Mouse (Mus musculus) liver, embryonic 14.5 days (tissue): ENCODE measurements around the gene Nrg3. TPM values are rescaled to one million over a fixed set of nuclear protein-coding genes. Genes with fewer than 3 reads are reported as not detected.

Experiments
- ATAC-seq: fragments of 200-750 bp; cut with Nextera tagmentation; 2 replicates; pipeline ENCODE4 v1.8.0; 2017; ENCODE audit warnings: moderate number of reproducible peaks, mild to moderate bottlenecking, moderate library complexity; ENCODE audit not compliant: insufficient read depth
- DNase-seq, 3 experiments: peaks; one replicate each; pipeline ENCODE4 v3.0.0-alpha.2; 2012 to 2013; ENCODE audit warnings: low read depth in 3 of 3, low spot score in 3 of 3
- H3K27ac ChIP-seq: fragments of 300-500 bp; sonication (generic); 2 replicates; pipeline ENCODE4 v1.5.1; 2014; ENCODE audit warnings: moderate library complexity, mild to moderate bottlenecking, control low read depth, inconsistent platforms
- H3K27me3 ChIP-seq: fragments of 300-500 bp; sonication (generic); 2 replicates; pipeline ENCODE4 v1.6.1; 2014; ENCODE audit warnings: mild to moderate bottlenecking, low read length, moderate library complexity; ENCODE audit not compliant: control insufficient read depth, insufficient read depth
- H3K36me3 ChIP-seq: fragments of 300-500 bp; sonication (generic); replicated peaks from 2 replicates; pipeline ENCODE4 v1.6.1; 2014; ENCODE audit warnings: low read depth; ENCODE audit not compliant: control insufficient read depth, insufficient read depth
- H3K4me1 ChIP-seq, 2 experiments: fragments of 200-500 bp in 1 of 2; fragments of 300-500 bp in 1 of 2; sonication (generic) in 1 of 2; replicated peaks; 2 replicates each; pipeline ENCODE4 v1.6.1; 2012 to 2014; ENCODE audit warnings: antibody characterized with exemption in 1 of 2, inconsistent platforms in 1 of 2, low read length in 1 of 2; ENCODE audit not compliant: control insufficient read depth in 2 of 2, insufficient read depth in 2 of 2
- H3K4me2 ChIP-seq: fragments of 300-500 bp; sonication (generic); 2 replicates; pipeline ENCODE4 v1.6.1; 2014; ENCODE audit warnings: low read depth, mild to moderate bottlenecking, control low read depth, moderate library complexity
- H3K4me3 ChIP-seq, 2 experiments: fragments of 200-500 bp in 1 of 2; fragments of 300-500 bp in 1 of 2; sonication (generic) in 1 of 2; 2 replicates each; pipeline ENCODE4 v1.5.1; 2012 to 2014; ENCODE audit warnings: low read depth in 2 of 2, low read length in 2 of 2, mild to moderate bottlenecking in 2 of 2, control low read depth in 1 of 2, inconsistent platforms in 1 of 2, moderate library complexity in 1 of 2; ENCODE audit not compliant: insufficient read depth in 1 of 2
- H3K9ac ChIP-seq: fragments of 300-500 bp; sonication (generic); replicated peaks from 2 replicates; pipeline ENCODE4 v1.6.1; 2014; ENCODE audit warnings: mild to moderate bottlenecking, control low read depth, moderate library complexity
- H3K9me3 ChIP-seq: fragments of 300-500 bp; sonication (generic); 2 replicates; pipeline ENCODE4 v1.6.1; 2016; ENCODE audit warnings: low read length, mixed read lengths; ENCODE audit not compliant: control insufficient read depth
- CTCF ChIP-seq: IDR thresholded peaks from 2 replicates; pipeline ENCODE4 v1.5.1; 2016; ENCODE audit warnings: antibody characterized with exemption, low read depth, control low read depth
- EP300 ChIP-seq: IDR thresholded peaks from 2 replicates; pipeline ENCODE4 v1.6.1; 2016; ENCODE audit warnings: antibody characterized with exemption, low read depth
- WGBS: fragments of 180-500 bp; shearing (Covaris S2); extraction: QIAGEN DNeasy Blood & Tissue Kit; methylation state at CpG from one replicate; pipeline ENCODE4 v1.1.7; 2014; ENCODE audit not compliant: insufficient replicate concordance; 5-methylcytosine and 5-hydroxymethylcytosine counted together
- polyA plus RNA-seq, 2 experiments: library from polyadenylated mRNA; depleted of rRNA in 1 of 2; stranded (reverse) in 1 of 2; unstranded in 1 of 2; fragments of >200 nt; fragmentation: Nextera tagmentation in 1 of 2; extraction: Ambion mirVana in 1 of 2; gene quantifications; 2 replicates each; pipeline versions ENCODE4 v1.2.1 to v1.2.3; 2012 to 2014

Gene Nrg3
- polyA plus RNA-seq, 2 experiments: not detected

- H3K27ac ChIP-seq: no peak overlapping the region
- no peak for TF ChIP-seq CTCF
- no peak for TF ChIP-seq EP300
- H3K36me3 ChIP-seq: no peaks in the 10 kb centered on the region
- no peak overlapping the region for H3K4me2 ChIP-seq
- H3K4me3 ChIP-seq: no peak overlapping the region
- ATAC-seq (no peak), DNase-seq (no peak)
- no peaks in the 10 kb centered on the region for H3K4me1 ChIP-seq
- H3K9ac ChIP-seq: no peak overlapping the region
- 31% methylated on average over 4 of the region's 4 CpGs for WGBS
- H3K27me3 ChIP-seq: no peaks in the 10 kb centered on the region
- no peaks in the 10 kb centered on the region for H3K9me3 ChIP-seq
These were observed 769.0 kb downstream of the Nrg3 start for GRCm38 (mm10) chr14:38703894-38704293.

- 57% methylated on average over 9 of the region's 9 CpGs for WGBS
- Histone ChIP-seq H3K4me2 (no peak overlapping the region), H3K27me3 (no peaks in the 10 kb centered on the region), H3K4me3 (no peak overlapping the region), H3K36me3 (no peaks in the 10 kb centered on the region), H3K4me1 (no peaks in the 10 kb centered on the region), H3K27ac (no peak overlapping the region), H3K9ac (no peak overlapping the region), H3K9me3 (no peaks in the 10 kb centered on the region)
- DNase-seq (no peak), ATAC-seq (no peak)
- TF ChIP-seq EP300 (no peak), CTCF (no peak)
These were observed 770.1 kb downstream of the Nrg3 start for GRCm38 (mm10) chr14:38702596-38703393.

- H3K36me3 ChIP-seq: no peaks in the 10 kb centered on the region
- no peaks in the 10 kb centered on the region for H3K27me3 ChIP-seq
- 27% methylated on average over 1 of the region's 1 CpGs for WGBS
- TF ChIP-seq EP300 (no peak), CTCF (no peak)
- H3K9ac ChIP-seq: no peak overlapping the region
- no peak overlapping the region for H3K4me3 ChIP-seq
- H3K4me1 ChIP-seq: no peaks in the 10 kb centered on the region
- DNase-seq (no peak), ATAC-seq (no peak)
- no peak overlapping the region for H3K27ac ChIP-seq
- H3K4me2 ChIP-seq: no peak overlapping the region
- no peaks in the 10 kb centered on the region for H3K9me3 ChIP-seq
These were observed 771.5 kb downstream of the Nrg3 start for GRCm38 (mm10) chr14:38701413-38701812.

DNA sequence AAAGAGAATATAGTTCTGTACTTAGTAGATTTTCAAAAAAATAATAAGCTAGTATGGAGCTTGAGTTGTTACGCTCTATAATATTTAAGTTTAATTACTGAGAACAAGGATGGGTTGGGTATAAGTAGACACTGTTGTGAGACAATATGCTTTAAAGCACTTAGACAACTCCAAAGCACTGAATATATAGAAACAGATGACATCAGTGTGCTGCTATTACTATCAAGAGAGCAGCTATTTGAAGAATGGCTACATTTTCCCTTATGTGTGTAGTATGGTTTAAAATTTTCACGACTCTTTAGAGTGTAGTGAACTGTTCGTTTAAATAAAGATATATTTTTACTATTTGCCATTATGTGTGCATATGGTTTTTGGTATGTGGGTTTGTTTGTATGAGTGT, 771.9 kb downstream of the Nrg3 start:
- Histone ChIP-seq H3K4me3 (no peak overlapping the region), H3K9me3 (no peaks in the 10 kb centered on the region), H3K4me1 (no peaks in the 10 kb centered on the region), H3K9ac (no peak overlapping the region), H3K27me3 (no peaks in the 10 kb centered on the region), H3K36me3 (no peaks in the 10 kb centered on the region), H3K4me2 (no peak overlapping the region), H3K27ac (no peak overlapping the region)
- WGBS: 54% methylated on average over 3 of the region's 3 CpGs
- TF ChIP-seq CTCF (no peak), EP300 (no peak)
- DNase-seq (no peak), ATAC-seq (no peak)

GRCm38 (mm10) chr14:38659973-38660372, 812.9 kb downstream of the Nrg3 start:
- 41% methylated on average over 1 of the region's 1 CpGs for WGBS
- ATAC-seq (no peak), DNase-seq (no peak)
- H3K4me2 ChIP-seq: no peak overlapping the region
- no peaks in the 10 kb centered on the region for H3K27me3 ChIP-seq
- H3K9me3 ChIP-seq: no peaks in the 10 kb centered on the region
- TF ChIP-seq EP300 (no peak), CTCF (no peak)
- H3K27ac ChIP-seq: no peak overlapping the region
- no peak overlapping the region for H3K9ac ChIP-seq
- H3K4me3 ChIP-seq: no peak overlapping the region
- H3K4me1 ChIP-seq: no peaks in the 10 kb centered on the region
- H3K36me3 ChIP-seq: no peaks in the 10 kb centered on the region
